22 mouse cellular contexts compared by ENCODE assay signal in the genomic region with DNA sequence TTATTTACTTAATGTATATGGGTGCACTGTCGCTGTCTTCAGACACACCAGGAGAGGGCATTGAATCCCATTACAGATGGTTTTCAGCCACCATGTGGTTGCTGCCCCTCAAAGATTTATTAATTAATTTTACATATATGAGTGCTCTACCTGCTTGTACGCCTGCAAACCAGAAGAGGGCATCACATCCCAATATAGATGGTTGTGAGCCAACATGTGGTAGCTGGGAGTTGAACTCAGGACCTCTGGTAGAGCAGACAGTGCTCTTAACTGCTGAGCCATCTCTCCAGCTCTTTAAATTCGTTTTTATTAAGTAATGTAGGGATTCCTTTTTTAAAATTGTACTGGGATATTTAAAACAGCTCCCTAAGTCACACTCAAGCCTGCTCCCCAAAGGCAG. TPM values are rescaled to one million over a fixed set of nuclear protein-coding genes. Genes with fewer than 3 reads are reported as not detected.
DNase-seq lines count a peak whose midpoint lies in the region; ATAC-seq and TF ChIP-seq lines count a peak whose summit lies in the region.
"Had no signal": no experiment of that assay in that cellular context is flagged by ENCODE, and none has a peak within 500 bp of the region (broad histone marks: within the 10 kb centered on the region; RNA-seq: fewer than 3 reads in every experiment).

No protein-coding gene starts in this region.

- H3K4me2 ChIP-seq in intestine, postnatal 0 days (replicated peaks; ENCODE audit: low read depth), result no peak overlapping the region
- no peak overlapping the region for H3K4me2 ChIP-seq in intestine, embryonic 16.5 days (ENCODE audit: low read depth, low read length)
- H3K4me2 ChIP-seq in lung, embryonic 14.5 days, result no peak overlapping the region
- H3K4me2 ChIP-seq in lung, postnatal 0 days (replicated peaks; ENCODE audit: low read depth, low read length), result no peak overlapping the region
- H3K4me2 ChIP-seq in forebrain, embryonic 15.5 days (replicated peaks), result no peak overlapping the region
- H3K4me2 ChIP-seq: heart, embryonic 15.5 days; limb, embryonic 12.5 days; liver, embryonic 13.5 days had no signal

- no peak for TF ChIP-seq EP300 in lung, postnatal 0 days (IDR thresholded peaks at IDR 0.05)

- no peaks in the 10 kb centered on the region for H3K4me1 ChIP-seq in intestine, postnatal 0 days (replicated peaks; ENCODE audit: control insufficient read depth, insufficient read depth, low read length)
- H3K4me1 ChIP-seq in intestine, embryonic 16.5 days (ENCODE audit: control insufficient read depth, insufficient read depth, low read length), result peaks cover under 1% of the 10 kb centered on the region
- H3K4me1 ChIP-seq in lung, embryonic 14.5 days (ENCODE audit: insufficient read depth), result 0 out of 2 replicates have a peak, but pooled peaks cover under 1% of the 10 kb centered on the region
- H3K4me1 ChIP-seq in lung, postnatal 0 days (ENCODE audit: insufficient read depth, low read depth, low read length), result 0 out of 2 replicates have a peak, but pooled peaks cover 1% of the 10 kb centered on the region
- H3K4me1 ChIP-seq in forebrain, embryonic 15.5 days, result peaks cover 26% of the 10 kb centered on the region

- H3K27ac ChIP-seq in intestine, postnatal 0 days (ENCODE audit: low read depth, low read length), result no peak overlapping the region
- H3K27ac ChIP-seq in intestine, embryonic 16.5 days (ENCODE audit: low read length), result no peak overlapping the region
- H3K27ac ChIP-seq in lung, embryonic 14.5 days (ENCODE audit: low read depth), result no peak overlapping the region
- H3K27ac ChIP-seq in lung, postnatal 0 days (ENCODE audit: low read length), result no peak overlapping the region
- H3K27ac ChIP-seq in forebrain, embryonic 15.5 days (replicated peaks), result no peak overlapping the region
- H3K27ac ChIP-seq: embryonic facial prominence, embryonic 10.5 days; heart, embryonic 15.5 days; limb, embryonic 12.5 days; liver, embryonic 13.5 days had no signal

- WGBS in intestine, postnatal 0 days, result 69% methylated on average over 3 of the region's 3 CpGs
- WGBS in intestine, embryonic 16.5 days, result 61% methylated on average over 3 of the region's 3 CpGs
- 67% methylated on average over 3 of the region's 3 CpGs for WGBS in lung, embryonic 14.5 days
- 68% methylated on average over 3 of the region's 3 CpGs for WGBS in lung, postnatal 0 days
- WGBS in forebrain, embryonic 15.5 days, result 72% methylated on average over 3 of the region's 3 CpGs

- no peaks in the 10 kb centered on the region for H3K36me3 ChIP-seq in intestine, postnatal 0 days (ENCODE audit: control insufficient read depth, insufficient read depth)
- no peaks in the 10 kb centered on the region for H3K36me3 ChIP-seq in intestine, embryonic 16.5 days (ENCODE audit: control insufficient read depth, insufficient read depth, low read length)
- H3K36me3 ChIP-seq in lung, embryonic 14.5 days (ENCODE audit: insufficient read depth), result no peaks in the 10 kb centered on the region
- no peaks in the 10 kb centered on the region for H3K36me3 ChIP-seq in lung, postnatal 0 days (ENCODE audit: insufficient read depth, low read length)
- no peaks in the 10 kb centered on the region for H3K36me3 ChIP-seq in forebrain, embryonic 15.5 days
- H3K36me3 ChIP-seq: embryonic facial prominence, embryonic 10.5 days; heart, embryonic 15.5 days; limb, embryonic 12.5 days had no signal

- no peak for DNase-seq in lung, embryonic 14.5 days
- DNase-seq in lung, postnatal 0 days (ENCODE audit: low spot score), result no peak
- peak; percentile 86 for DNase-seq in A20 (ENCODE audit: low read depth, low spot score)
- DNase-seq in induced T-regulatory cell, adult 2 months (ENCODE audit: low read depth), result peak; percentile 52
- DNase-seq in adrenal gland, postnatal 4 days (ENCODE audit: low spot score in 2 of 2), result no peak
- DNase-seq: adrenal gland, postnatal 36 days; cerebellum, adult 11 months; cerebellum, adult 9-11 months; kidney, adult 18-20 months; liver, embryonic 13.5 days; thymus, postnatal 36 days had no signal

- H3K27me3 ChIP-seq in intestine, postnatal 0 days (replicated peaks; ENCODE audit: control insufficient read depth, insufficient read depth, low read length), result no peaks in the 10 kb centered on the region
- H3K27me3 ChIP-seq in intestine, embryonic 16.5 days (replicated peaks; ENCODE audit: control insufficient read depth, insufficient read depth, low read length), result no peaks in the 10 kb centered on the region
- H3K27me3 ChIP-seq in lung, embryonic 14.5 days (ENCODE audit: insufficient read depth, low read length), result peaks cover 8% of the 10 kb centered on the region; the same call in 1 of the 2 replicates
- H3K27me3 ChIP-seq in lung, postnatal 0 days (replicated peaks; ENCODE audit: insufficient read depth, low read length), result no peaks in the 10 kb centered on the region
- H3K27me3 ChIP-seq in forebrain, embryonic 15.5 days, result 0 out of 2 replicates have a peak, but pooled peaks cover 4% of the 10 kb centered on the region
- H3K27me3 ChIP-seq: liver, embryonic 13.5 days; Patski had no signal

- no peak overlapping the region for H3K9ac ChIP-seq in intestine, postnatal 0 days (ENCODE audit: low read depth, low read length)
- no peak overlapping the region for H3K9ac ChIP-seq in intestine, embryonic 16.5 days (ENCODE audit: low read depth, low read length)
- no peak overlapping the region for H3K9ac ChIP-seq in lung, embryonic 14.5 days
- H3K9ac ChIP-seq in lung, postnatal 0 days (replicated peaks; ENCODE audit: low read depth), result no peak overlapping the region
- H3K9ac ChIP-seq in forebrain, embryonic 15.5 days (replicated peaks), result no peak overlapping the region
- H3K9ac ChIP-seq: heart, embryonic 15.5 days; limb, embryonic 12.5 days; liver, embryonic 13.5 days had no signal

- no peak for ATAC-seq in intestine, postnatal 0 days
- ATAC-seq in intestine, embryonic 16.5 days, result no peak
- ATAC-seq in lung, embryonic 14.5 days (ENCODE audit: insufficient read depth), result no peak
- no peak for ATAC-seq in lung, postnatal 0 days
- no peak for ATAC-seq in forebrain, embryonic 15.5 days (replicated peaks)
- ATAC-seq: hindbrain, embryonic 16.5 days; midbrain, embryonic 16.5 days; Patski had no signal

- H3K9me3 ChIP-seq in intestine, postnatal 0 days (ENCODE audit: control insufficient read depth), result no peaks in the 10 kb centered on the region
- no peaks in the 10 kb centered on the region for H3K9me3 ChIP-seq in intestine, embryonic 16.5 days (ENCODE audit: control insufficient read depth, low read length)
- no peaks in the 10 kb centered on the region for H3K9me3 ChIP-seq in lung, embryonic 14.5 days (ENCODE audit: low read depth, low read length)
- H3K9me3 ChIP-seq in lung, postnatal 0 days (ENCODE audit: low read length), result no peaks in the 10 kb centered on the region
- H3K9me3 ChIP-seq in forebrain, embryonic 15.5 days, result no peaks in the 10 kb centered on the region
- H3K9me3 ChIP-seq: embryonic facial prominence, embryonic 10.5 days; heart, embryonic 15.5 days; limb, embryonic 12.5 days; liver, embryonic 13.5 days had no signal

- TF ChIP-seq CTCF in intestine, postnatal 0 days (IDR thresholded peaks at IDR 0.05; ENCODE audit: low read depth), result peak; percentile 22; the same call in 1 of the 2 replicates
- peak; percentile 26; the same call in 1 of the 2 replicates for TF ChIP-seq CTCF in lung, embryonic 14.5 days (IDR thresholded peaks at IDR 0.05; ENCODE audit: low read depth)
- TF ChIP-seq CTCF in lung, postnatal 0 days (IDR thresholded peaks at IDR 0.05), result no peak

- H3K4me3 ChIP-seq in intestine, postnatal 0 days (ENCODE audit: low read depth, low read length), result no peak overlapping the region
- H3K4me3 ChIP-seq in intestine, embryonic 16.5 days (ENCODE audit: low read length), result no peak overlapping the region
- no peak overlapping the region for H3K4me3 ChIP-seq in lung, embryonic 14.5 days (ENCODE audit: low read depth, low read length)
- no peak overlapping the region for H3K4me3 ChIP-seq in lung, postnatal 0 days (ENCODE audit: low read depth, low read length)
- H3K4me3 ChIP-seq in forebrain, embryonic 15.5 days, result no peak overlapping the region
- H3K4me3 ChIP-seq: embryonic facial prominence, embryonic 10.5 days; heart, embryonic 15.5 days; limb, embryonic 12.5 days; liver, embryonic 13.5 days had no signal

RNA-seq across cellular contexts. Expression of a gene that starts 6.2 kb away (rescaled TPM):
- polyA plus RNA-seq in intestine, postnatal 0 days (2015; fragmentation: Nextera tagmentation; extraction: Ambion mirVana), result 4.1 and 4.8 TPM in 2 replicates
- 6.8 and 6.9 TPM in 2 replicates for polyA plus RNA-seq in intestine, embryonic 16.5 days (2015; fragmentation: Nextera tagmentation; extraction: Ambion mirVana)
- polyA plus RNA-seq in lung, embryonic 14.5 days (2014; fragmentation: Nextera tagmentation; extraction: Ambion mirVana), result 3.1 and 3.3 TPM in 2 replicates
- polyA plus RNA-seq in lung, postnatal 0 days (2015; fragmentation: Nextera tagmentation; extraction: Ambion mirVana), result 9.5 and 10.5 TPM in 2 replicates
- 4.1 and 5.4 TPM in 2 replicates for polyA plus RNA-seq in forebrain, embryonic 15.5 days (2015; fragmentation: Nextera tagmentation; extraction: Ambion mirVana)
- 10 to 100 TPM in 1 of 2 experiments, 1 to 10 TPM in 1; 9.9 to 14.4 TPM for total RNA-seq in adrenal gland, postnatal 4 days (2021)

RNA-seq across cellular contexts. Expression of a gene that starts 24.3 kb away (rescaled TPM):
- polyA plus RNA-seq in intestine, postnatal 0 days (2015; fragmentation: Nextera tagmentation; extraction: Ambion mirVana), result 0.03 and 0.05 TPM in 2 replicates
- 0.06 TPM in 2 replicates for polyA plus RNA-seq in intestine, embryonic 16.5 days (2015; fragmentation: Nextera tagmentation; extraction: Ambion mirVana)
- 0.14 and 0.17 TPM in 2 replicates for polyA plus RNA-seq in lung, embryonic 14.5 days (2014; fragmentation: Nextera tagmentation; extraction: Ambion mirVana)
- 0.52 and 0.58 TPM in 2 replicates for polyA plus RNA-seq in lung, postnatal 0 days (2015; fragmentation: Nextera tagmentation; extraction: Ambion mirVana)
- 3.5 and 3.6 TPM in 2 replicates for polyA plus RNA-seq in forebrain, embryonic 15.5 days (2015; fragmentation: Nextera tagmentation; extraction: Ambion mirVana)
- total RNA-seq in adrenal gland, postnatal 4 days (2021), result 1 to 10 TPM in 1 of 2 experiments, under 1 TPM in 1; 0.96 to 1.2 TPM
- total RNA-seq: gastrocnemius, adult 18-20 months had no signal
- polyA plus RNA-seq: heart, embryonic 15.5 days; liver, embryonic 13.5 days; macrophage had no signal

Comparison
In these comparisons a context has a peak if more than half of its experiments do, and no peak if none do; other contexts are left out.
1. DNase-seq: peak in A20 (single experiment) and induced T-regulatory cell, adult 2 months (single experiment); none in lung, embryonic 14.5 days (single experiment), lung, postnatal 0 days (single experiment) and adrenal gland, postnatal 4 days (0 of 2).